Mouse (Mus musculus) macrophage (primary cell): ENCODE results near the gene Sppl2a. TPM values are rescaled to one million over a fixed set of nuclear protein-coding genes. Genes with fewer than 3 reads are reported as not detected.
A peak's percentile ranks its signal among the peaks of the same experiment; 100 is the strongest.

Experiments
- H3K27ac ChIP-seq: fragments of 350-480 bp; formaldehyde crosslinking; 2 replicates; pipeline ENCODE4 v1.9.0; 2021
- H3K36me3 ChIP-seq: fragments of 350-480 bp; formaldehyde crosslinking; 2 replicates; pipeline ENCODE4 v1.9.0; 2021; ENCODE audit errors: inconsistent target
- H3K4me3 ChIP-seq: fragments of 350-480 bp; formaldehyde crosslinking; 2 replicates; pipeline ENCODE4 v1.9.0; 2021; ENCODE audit errors: inconsistent target
- H3K79me2 ChIP-seq: fragments of 350-480 bp; formaldehyde crosslinking; 2 replicates; pipeline ENCODE4 v1.9.0; 2021; ENCODE audit errors: inconsistent target
- whole genome bisulfite sequencing: methylation state at CpG from one replicate; pipeline ENCODE4 v1.1.7; 2026; ENCODE audit warnings: inconsistent platforms; ENCODE audit not compliant: missing documents; 5-methylcytosine and 5-hydroxymethylcytosine counted together
- polyA plus RNA-seq: library from polyadenylated mRNA; stranded (reverse); fragments of 250-400 nt; gene quantifications from 3 replicates; pipeline ENCODE4 v1.2.4, GENCODE M21; 2018; ENCODE audit warnings: inconsistent platforms

The Sppl2a gene
- polyA plus RNA-seq, 1 experiment from 2014 or later: 64.1 TPM

- peaks cover 44% of the 10 kb centered on the region for H3K79me2 ChIP-seq
- peak within 1 kb of the TSS; percentile 75 for H3K27ac ChIP-seq
- WGBS: 3% methylated on average over 57 of the region's 81 CpGs
- H3K36me3 ChIP-seq: no peaks in the 10 kb centered on the region
- H3K4me3 ChIP-seq: peak within 1 kb of the TSS; percentile 97
Observed at GRCm38 (mm10) chr2:126875871-126876796, 56.9 kb downstream of the Sppl2a start, which contains the start of gene Trpm7. Gene Trpm7 (minus strand): TSS chr2:126876230.

GRCm38 (mm10) chr2:126875516-126875835 lies 57.6 kb downstream of the Sppl2a start:
- 2% methylated on average over 18 of the region's 18 CpGs for WGBS
- Histone ChIP-seq H3K4me3 (peak overlapping the region; percentile 97), H3K27ac (peak overlapping the region; percentile 75), H3K79me2 (peaks cover 51% of the 10 kb centered on the region), H3K36me3 (no peaks in the 10 kb centered on the region)

GRCm38 (mm10) chr2:126874809-126875515 lies 58.1 kb downstream of the Sppl2a start:
- H3K4me3 ChIP-seq: peak overlapping the region; percentile 97
- H3K27ac ChIP-seq: peak overlapping the region; percentile 75
- no peaks in the 10 kb centered on the region for H3K36me3 ChIP-seq
- peaks cover 56% of the 10 kb centered on the region for H3K79me2 ChIP-seq
- 32% methylated on average over 13 of the region's 13 CpGs for WGBS

GRCm38 (mm10) chr2:126866301-126866700 lies 66.7 kb downstream of the Sppl2a start:
- H3K79me2 ChIP-seq: peaks cover 100% of the 10 kb centered on the region
- H3K36me3 ChIP-seq: no peaks in the 10 kb centered on the region
- no peak overlapping the region for H3K4me3 ChIP-seq
- H3K27ac ChIP-seq: no peak overlapping the region
- 83% methylated on average over 1 of the region's 1 CpGs for WGBS

GRCm38 (mm10) chr2:126865501-126866199 lies 67.4 kb downstream of the Sppl2a start:
- 96% methylated on average over 10 of the region's 10 CpGs for WGBS
- Histone ChIP-seq H3K36me3 (no peaks in the 10 kb centered on the region), H3K79me2 (peaks cover 100% of the 10 kb centered on the region), H3K4me3 (no peak overlapping the region), H3K27ac (no peak overlapping the region)

- Histone ChIP-seq H3K79me2 (peaks cover 100% of the 10 kb centered on the region), H3K36me3 (no peaks in the 10 kb centered on the region), H3K4me3 (no peak overlapping the region), H3K27ac (no peak overlapping the region)
- WGBS: 93% methylated on average over 3 of the region's 3 CpGs
Observed at GRCm38 (mm10) chr2:126865026-126865425, 68.0 kb downstream of the Sppl2a start.

GRCm38 (mm10) chr2:126844751-126845150 lies 88.3 kb downstream of the Sppl2a start:
- Histone ChIP-seq H3K36me3 (peaks cover 42% of the 10 kb centered on the region), H3K79me2 (no peaks in the 10 kb centered on the region), H3K4me3 (no peak overlapping the region), H3K27ac (no peak overlapping the region)
- 93% methylated on average over 4 of the region's 4 CpGs for WGBS

Other genes starting within 250 kb of the Sppl2a start
- gene Usp8, start 225.9 kb downstream of the Sppl2a start, polyA plus RNA-seq: 75.9 to 158 TPM (median 86.2 TPM) in 3 replicates
- gene Usp50, start 149.8 kb downstream of the Sppl2a start, polyA plus RNA-seq: 0.18 to 0.28 TPM in 2 of 3 replicates, not detected in the other
- 30.5 to 53.0 TPM (median 38.3 TPM) in 3 replicates for gene Trpm7, start 57.0 kb downstream of the Sppl2a start, polyA plus RNA-seq
- 6.6 to 8.9 TPM (median 8.1 TPM) in 3 replicates for gene Ap4e1, start 75.5 kb upstream of the Sppl2a start, polyA plus RNA-seq
- gene Blvra, start 137.4 kb upstream of the Sppl2a start, polyA plus RNA-seq: 157 to 191 TPM (median 182 TPM) in 3 replicates
- 7.7 to 21.8 TPM (median 19.2 TPM) in 3 replicates for gene Ncaph, start 200.7 kb upstream of the Sppl2a start, polyA plus RNA-seq
- gene Itpripl1, start 210.2 kb upstream of the Sppl2a start, polyA plus RNA-seq: 18.4 to 28.0 TPM (median 22.5 TPM) in 3 replicates